Mouse (Mus musculus) thymus, adult 2 months (tissue): ENCODE results near the gene Bpifb3. TPM values are rescaled to one million over a fixed set of nuclear protein-coding genes. Genes with fewer than 3 reads are reported as not detected.

Experiments
- DNase-seq: peaks from one replicate; pipeline ENCODE4 v3.0.0; 2021
- H3K27ac ChIP-seq: fragments of 200-500 bp; 2 replicates; pipeline ENCODE4 v1.5.1; 2012; ENCODE audit warnings: low read length, control low read depth; ENCODE audit not compliant: control insufficient read depth, insufficient read depth
- H3K27me3 ChIP-seq: fragments of 200-500 bp; 2 replicates; pipeline ENCODE4 v1.6.1; 2012; ENCODE audit warnings: mild to moderate bottlenecking, low read length, moderate library complexity, mixed read lengths; ENCODE audit not compliant: control insufficient read depth, insufficient read depth
- H3K36me3 ChIP-seq: fragments of 200-500 bp; 2 replicates; pipeline ENCODE4 v1.6.1; 2012; ENCODE audit warnings: mild to moderate bottlenecking, low read length, moderate library complexity; ENCODE audit not compliant: control insufficient read depth, insufficient read depth
- H3K4me1 ChIP-seq: fragments of 200-500 bp; replicated peaks from 2 replicates; pipeline ENCODE4 v1.6.1; 2012; ENCODE audit warnings: low read length; ENCODE audit not compliant: control insufficient read depth, insufficient read depth
- H3K4me3 ChIP-seq: fragments of 200-500 bp; 2 replicates; pipeline ENCODE4 v1.5.1; 2012; ENCODE audit warnings: mild to moderate bottlenecking, low read length, control low read depth, moderate library complexity; ENCODE audit not compliant: control insufficient read depth, insufficient read depth
- CTCF ChIP-seq: fragments of 200-500 bp; IDR thresholded peaks from 2 replicates; pipeline ENCODE4 v1.5.1; 2012; ENCODE audit warnings: mild to moderate bottlenecking, control low read depth, low read length, moderate library complexity, borderline replicate concordance; ENCODE audit not compliant: control insufficient read depth, poor library complexity, insufficient read depth; ENCODE audit errors: extremely low read depth
- POLR2A ChIP-seq: fragments of 200-500 bp; IDR thresholded peaks from 2 replicates; pipeline ENCODE4 v1.6.1; 2012; ENCODE audit warnings: mild to moderate bottlenecking, low read length, control low read depth, moderate library complexity; ENCODE audit not compliant: control insufficient read depth, poor library complexity, insufficient read depth; ENCODE audit errors: extremely low read depth
- WGBS: fragments of 180-500 bp; shearing (Covaris S2); methylation state at CpG from one replicate; pipeline ENCODE4 v1.1.7; 2018; 5-methylcytosine and 5-hydroxymethylcytosine counted together
- polyA plus RNA-seq: library from polyadenylated mRNA; depleted of rRNA; stranded (reverse); fragments of >200 nt; gene quantifications from 2 replicates; pipeline ENCODE4 v1.2.3, GENCODE M21; 2012; rRNA removed

Gene Bpifb3
- polyA plus RNA-seq: 0.59 and 0.89 TPM in 2 replicates

DNA sequence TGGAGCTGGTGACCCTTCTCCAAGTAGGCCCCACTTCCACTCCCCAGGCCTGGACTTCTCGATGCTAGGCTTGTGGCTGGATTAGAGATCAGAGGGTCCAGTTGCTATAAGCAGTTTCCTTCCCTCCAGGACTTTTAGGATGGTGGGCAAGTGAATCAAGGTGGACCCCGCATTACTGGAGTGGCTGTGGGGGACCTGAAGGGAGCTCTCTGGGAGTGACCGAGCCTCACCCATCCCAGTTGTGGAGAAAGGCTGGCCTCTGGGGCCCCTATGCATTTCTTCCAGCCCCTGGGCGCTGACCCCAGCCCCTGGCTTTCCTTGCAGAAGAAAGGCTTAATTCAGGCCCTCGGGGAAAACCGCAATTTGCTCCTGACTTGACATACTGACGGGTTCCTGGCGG lies at the start of gene Bpifb3:
TSS of gene Bpifb3 (plus strand) at position 301 of the 400 bp plus-strand sequence.
- DNase-seq: no peak
- Histone ChIP-seq H3K27me3 (no peaks in the 10 kb centered on the region), H3K36me3 (no peaks in the 10 kb centered on the region), H3K4me1 (no peaks in the 10 kb centered on the region), H3K4me3 (no peak within 1 kb of the TSS), H3K27ac (no peak within 1 kb of the TSS)
- TF ChIP-seq CTCF (no peak), POLR2A (no peak)
- 90% methylated on average over 8 of the region's 8 CpGs for WGBS

- no peak within 1 kb of the TSS for H3K27ac ChIP-seq
- no peaks in the 10 kb centered on the region for H3K36me3 ChIP-seq
- no peak within 1 kb of the TSS for H3K4me3 ChIP-seq
- 93% methylated on average over 4 of the region's 4 CpGs for WGBS
- no peak for TF ChIP-seq POLR2A
- TF ChIP-seq CTCF: no peak
- DNase-seq: no peak
- no peaks in the 10 kb centered on the region for H3K4me1 ChIP-seq
- no peaks in the 10 kb centered on the region for H3K27me3 ChIP-seq
These were observed 47.0 kb upstream of the Bpifb3 start, which contains the start of gene Sun5 for GRCm38 (mm10) chr2:153870984-153871383. TSS of gene Sun5 (minus strand) at chr2:153871084.

GRCm38 (mm10) chr2:153874745-153875144 lies 43.3 kb upstream of the Bpifb3 start, which contains the start of gene Bpifb2:
TSS of gene Bpifb2 (plus strand) at chr2:153875045.
- WGBS: 81% methylated on average over 9 of the region's 9 CpGs
- Histone ChIP-seq H3K4me3 (no peak within 1 kb of the TSS), H3K27me3 (no peaks in the 10 kb centered on the region), H3K36me3 (no peaks in the 10 kb centered on the region), H3K27ac (no peak within 1 kb of the TSS), H3K4me1 (no peaks in the 10 kb centered on the region)
- TF ChIP-seq CTCF (no peak), POLR2A (no peak)
- DNase-seq: no peak

- Histone ChIP-seq H3K27me3 (no peaks in the 10 kb centered on the region), H3K4me1 (no peaks in the 10 kb centered on the region), H3K4me3 (no peak overlapping the region), H3K36me3 (no peaks in the 10 kb centered on the region), H3K27ac (no peak overlapping the region)
- WGBS: 86% methylated on average over 5 of the region's 5 CpGs
- DNase-seq: no peak
- TF ChIP-seq CTCF (no peak), POLR2A (no peak)
These were observed 18.9 kb upstream of the Bpifb3 start for GRCm38 (mm10) chr2:153899111-153899510.

GRCm38 (mm10) chr2:153900088-153900487 lies 17.9 kb upstream of the Bpifb3 start, which contains the start of gene Bpifb6:
TSS of gene Bpifb6 (plus strand) at chr2:153900388.
- no peak within 1 kb of the TSS for H3K4me3 ChIP-seq
- no peaks in the 10 kb centered on the region for H3K4me1 ChIP-seq
- H3K36me3 ChIP-seq: no peaks in the 10 kb centered on the region
- WGBS: 89% methylated on average over 4 of the region's 4 CpGs
- no peak for DNase-seq
- no peak for TF ChIP-seq CTCF
- no peak for TF ChIP-seq POLR2A
- no peaks in the 10 kb centered on the region for H3K27me3 ChIP-seq
- no peak within 1 kb of the TSS for H3K27ac ChIP-seq

GRCm38 (mm10) chr2:153902726-153903125 lies 15.3 kb upstream of the Bpifb3 start:
- TF ChIP-seq CTCF (no peak), POLR2A (no peak)
- WGBS: 78% methylated on average over 6 of the region's 6 CpGs
- no peaks in the 10 kb centered on the region for H3K27me3 ChIP-seq

GRCm38 (mm10) chr2:153906626-153907025 lies 11.4 kb upstream of the Bpifb3 start:
- no peaks in the 10 kb centered on the region for H3K27me3 ChIP-seq
- H3K4me1 ChIP-seq: no peaks in the 10 kb centered on the region
- H3K36me3 ChIP-seq: no peaks in the 10 kb centered on the region
- 97% methylated on average over 4 of the region's 4 CpGs for WGBS
- H3K27ac ChIP-seq: no peak overlapping the region
- no peak overlapping the region for H3K4me3 ChIP-seq
- DNase-seq: no peak
- TF ChIP-seq CTCF (no peak), POLR2A (no peak)

More at GRCm38 (mm10) chr2:153902726-153903125, 15.3 kb upstream of the Bpifb3 start:
- no peaks in the 10 kb centered on the region for H3K4me1 ChIP-seq
- no peak overlapping the region for H3K4me3 ChIP-seq
- DNase-seq: no peak
- H3K36me3 ChIP-seq: no peaks in the 10 kb centered on the region
- H3K27ac ChIP-seq: no peak overlapping the region
